Mouse (Mus musculus) embryonic facial prominence, embryonic 15.5 days (tissue): ENCODE results near the gene Igfals. TPM values are rescaled to one million over a fixed set of nuclear protein-coding genes. Genes with fewer than 3 reads are reported as not detected.
A peak's percentile ranks its signal among the peaks of the same experiment; 100 is the strongest.

Experiments
- ATAC-seq: fragments of 200-750 bp; cut with Nextera tagmentation; 2 replicates; pipeline ENCODE4 v1.8.0; 2017; ENCODE audit warnings: low read depth, moderate TSS enrichment; ENCODE audit not compliant: insufficient number of reproducible peaks, low FRiP score, low TSS enrichment
- H3K27ac ChIP-seq: fragments of 300-500 bp; sonication (generic); replicated peaks from 2 replicates; pipeline ENCODE4 v1.5.1; 2015; ENCODE audit warnings: mild to moderate bottlenecking, inconsistent platforms
- H3K27me3 ChIP-seq: fragments of 300-500 bp; sonication (generic); 2 replicates; pipeline ENCODE4 v1.6.1; 2015; ENCODE audit warnings: inconsistent platforms
- H3K36me3 ChIP-seq: fragments of 300-500 bp; sonication (generic); 2 replicates; pipeline ENCODE4 v1.6.1; 2015; ENCODE audit warnings: mild to moderate bottlenecking, inconsistent platforms
- H3K4me1 ChIP-seq: fragments of 300-500 bp; sonication (generic); 2 replicates; pipeline ENCODE4 v1.6.1; 2015; ENCODE audit warnings: inconsistent platforms
- H3K4me2 ChIP-seq: fragments of 300-500 bp; sonication (generic); replicated peaks from 2 replicates; pipeline ENCODE4 v1.6.1; 2015; ENCODE audit warnings: mild to moderate bottlenecking, inconsistent platforms
- H3K4me3 ChIP-seq: fragments of 300-500 bp; sonication (generic); replicated peaks from 2 replicates; pipeline ENCODE4 v1.5.1; 2015; ENCODE audit warnings: mild to moderate bottlenecking, inconsistent platforms
- H3K9ac ChIP-seq: fragments of 300-500 bp; sonication (generic); 2 replicates; pipeline ENCODE4 v1.6.1; 2015; ENCODE audit warnings: inconsistent platforms
- H3K9me3 ChIP-seq: fragments of 300-500 bp; sonication (generic); replicated peaks from 2 replicates; pipeline ENCODE4 v1.6.1; 2016; ENCODE audit warnings: inconsistent platforms
- WGBS: fragments of 180-500 bp; shearing (Covaris S2); methylation state at CpG from one replicate; pipeline ENCODE4 v1.1.7; 2015; 5-methylcytosine and 5-hydroxymethylcytosine counted together
- polyA plus RNA-seq: library from polyadenylated mRNA; unstranded; fragments of >200 nt; fragmentation: Nextera tagmentation; extraction: Ambion mirVana; gene quantifications from 2 replicates; pipeline ENCODE4 v1.2.1, GENCODE M21; 2015

Gene Igfals
- polyA plus RNA-seq, 1 experiment from 2014 or later = 0.43 TPM

- Histone ChIP-seq H3K9ac (no peak overlapping the region), H3K27me3 (no peaks in the 10 kb centered on the region), H3K4me3 (no peak overlapping the region), H3K9me3 (no peaks in the 10 kb centered on the region), H3K27ac (no peak overlapping the region), H3K36me3 (peaks cover 15% of the 10 kb centered on the region), H3K4me1 (no peaks in the 10 kb centered on the region), H3K4me2 (no peak overlapping the region)
- WGBS = 88% methylated on average over 10 of the region's 10 CpGs
- no peak for ATAC-seq
Measured at GRCm38 (mm10) chr17:24867914-24868313, 2.1 kb downstream of the Igfals start.

- Histone ChIP-seq H3K27ac (no peak overlapping the region), H3K9ac (no peak overlapping the region), H3K4me1 (0 out of 2 replicates have a peak, but pooled peaks cover 4% of the 10 kb centered on the region), H3K4me3 (no peak overlapping the region), H3K4me2 (no peak overlapping the region), H3K36me3 (no peaks in the 10 kb centered on the region), H3K9me3 (no peaks in the 10 kb centered on the region), H3K27me3 (no peaks in the 10 kb centered on the region)
- WGBS = 56% methylated on average over 4 of the region's 4 CpGs
- ATAC-seq = no peak
Measured at GRCm38 (mm10) chr17:24873695-24874404, 8.1 kb downstream of the Igfals start.

- Histone ChIP-seq H3K27ac (no peak overlapping the region), H3K9ac (no peak overlapping the region), H3K36me3 (no peaks in the 10 kb centered on the region), H3K27me3 (no peaks in the 10 kb centered on the region), H3K4me2 (no peak overlapping the region), H3K9me3 (no peaks in the 10 kb centered on the region), H3K4me3 (no peak overlapping the region), H3K4me1 (0 out of 2 replicates have a peak, but pooled peaks cover 4% of the 10 kb centered on the region)
- no peak for ATAC-seq
- WGBS = 56% methylated on average over 1 of the region's 1 CpGs
Measured at GRCm38 (mm10) chr17:24874405-24874745, 8.6 kb downstream of the Igfals start.

- Histone ChIP-seq H3K27ac (no peak overlapping the region), H3K9me3 (no peaks in the 10 kb centered on the region), H3K27me3 (no peaks in the 10 kb centered on the region), H3K36me3 (no peaks in the 10 kb centered on the region), H3K9ac (no peak overlapping the region), H3K4me1 (0 out of 2 replicates have a peak, but pooled peaks cover 4% of the 10 kb centered on the region), H3K4me2 (no peak overlapping the region), H3K4me3 (no peak overlapping the region)
- WGBS = 70% methylated on average over 8 of the region's 8 CpGs
- no peak for ATAC-seq
Measured at GRCm38 (mm10) chr17:24874989-24875388, 9.2 kb downstream of the Igfals start.

GRCm38 (mm10) chr17:24877336-24878116 is 11.7 kb downstream of the Igfals start:
- Histone ChIP-seq H3K4me2 (no peak overlapping the region; the same call in 1 of the 2 replicates), H3K27ac (no peak overlapping the region), H3K9ac (no peak overlapping the region), H3K27me3 (no peaks in the 10 kb centered on the region), H3K4me1 (0 out of 2 replicates have a peak, but pooled peaks cover 4% of the 10 kb centered on the region), H3K36me3 (peaks cover 4% of the 10 kb centered on the region; the same call in 1 of the 2 replicates), H3K9me3 (no peaks in the 10 kb centered on the region), H3K4me3 (no peak overlapping the region)
- ATAC-seq = no peak
- whole genome bisulfite sequencing = 51% methylated on average over 10 of the region's 10 CpGs

- H3K9ac ChIP-seq = no peak overlapping the region
- H3K4me2 ChIP-seq = no peak overlapping the region; the same call in 1 of the 2 replicates
- peaks cover 9% of the 10 kb centered on the region; the same call in 1 of the 2 replicates for H3K36me3 ChIP-seq
- no peaks in the 10 kb centered on the region for H3K9me3 ChIP-seq
- 25% methylated on average over 5 of the region's 5 CpGs for WGBS
- 0 out of 2 replicates have a peak, but pooled peaks cover 4% of the 10 kb centered on the region for H3K4me1 ChIP-seq
- ATAC-seq = 0 out of 2 replicates have a peak, but pooled peaks have one; percentile 13
- H3K27ac ChIP-seq = no peak overlapping the region
- no peaks in the 10 kb centered on the region for H3K27me3 ChIP-seq
- H3K4me3 ChIP-seq = no peak overlapping the region
Measured at GRCm38 (mm10) chr17:24878117-24878397, 12.3 kb downstream of the Igfals start.

- ATAC-seq = no peak
- Histone ChIP-seq H3K4me3 (no peak overlapping the region), H3K27me3 (no peaks in the 10 kb centered on the region), H3K9ac (no peak overlapping the region), H3K27ac (no peak overlapping the region), H3K4me2 (no peak overlapping the region), H3K4me1 (0 out of 2 replicates have a peak, but pooled peaks cover 4% of the 10 kb centered on the region), H3K36me3 (peaks cover 14% of the 10 kb centered on the region; the same call in 1 of the 2 replicates), H3K9me3 (no peaks in the 10 kb centered on the region)
- WGBS = 63% methylated on average over 8 of the region's 8 CpGs
Measured at GRCm38 (mm10) chr17:24878531-24878930, 12.7 kb downstream of the Igfals start.

- Histone ChIP-seq H3K4me1 (peaks cover 20% of the 10 kb centered on the region), H3K27me3 (no peaks in the 10 kb centered on the region), H3K9ac (no peak overlapping the region), H3K9me3 (no peaks in the 10 kb centered on the region), H3K4me3 (no peak overlapping the region), H3K27ac (no peak overlapping the region), H3K36me3 (peaks cover 26% of the 10 kb centered on the region), H3K4me2 (no peak overlapping the region)
- ATAC-seq = no peak
- WGBS = 36% methylated on average over 7 of the region's 7 CpGs
Measured at GRCm38 (mm10) chr17:24881738-24882440, 16.1 kb downstream of the Igfals start.

GRCm38 (mm10) chr17:24884391-24884790 is 18.6 kb downstream of the Igfals start:
- Histone ChIP-seq H3K4me1 (peaks cover 32% of the 10 kb centered on the region), H3K9me3 (no peaks in the 10 kb centered on the region), H3K36me3 (peaks cover 37% of the 10 kb centered on the region), H3K4me2 (no peak overlapping the region), H3K4me3 (no peak overlapping the region), H3K27ac (no peak overlapping the region), H3K27me3 (no peaks in the 10 kb centered on the region), H3K9ac (no peak overlapping the region)
- WGBS = 83% methylated on average over 6 of the region's 6 CpGs
- ATAC-seq = no peak

- no peak for ATAC-seq
- H3K4me3 ChIP-seq = peak overlapping the region; percentile 97
- no peak overlapping the region for H3K27ac ChIP-seq
- whole genome bisulfite sequencing = 26% methylated on average over 22 of the region's 22 CpGs
- peak overlapping the region; percentile 94 for H3K4me2 ChIP-seq
- peak overlapping the region; percentile 59 for H3K9ac ChIP-seq
- peaks cover 32% of the 10 kb centered on the region for H3K4me1 ChIP-seq
- no peaks in the 10 kb centered on the region for H3K9me3 ChIP-seq
- no peaks in the 10 kb centered on the region for H3K27me3 ChIP-seq
- H3K36me3 ChIP-seq = peaks cover 46% of the 10 kb centered on the region
Measured at GRCm38 (mm10) chr17:24885356-24886133, 19.7 kb downstream of the Igfals start.
